Mouse (Mus musculus) megakaryocyte, adult 5-6 weeks (primary cell): Measurements from ENCODE around the gene Gab2. TPM values are rescaled to one million over a fixed set of nuclear protein-coding genes. Genes with fewer than 3 reads are reported as not detected.

ENCODE experiments used
- ATAC-seq: 2 replicates; pipeline ENCODE4 v1.8.0; 2016; ENCODE audit warnings: mild to moderate bottlenecking, inconsistent platforms; ENCODE audit not compliant: poor library complexity, severe bottlenecking
- total RNA-seq, 2 experiments: library from RNA; stranded (forward) in 1 of 2; stranded (reverse) in 1 of 2; fragments of 153-499, 151-499 nt in 1 of 2; fragments of 221-1000, 200-1000 nt in 1 of 2; gene quantifications; 2 replicates each; pipeline versions ENCODE4 v1.2.3 to v1.2.4; 2015 to 2017

Gab2 gene
- total RNA-seq, 2 experiments from 2014 or later = 21.6 to 22.6 TPM

DNA sequence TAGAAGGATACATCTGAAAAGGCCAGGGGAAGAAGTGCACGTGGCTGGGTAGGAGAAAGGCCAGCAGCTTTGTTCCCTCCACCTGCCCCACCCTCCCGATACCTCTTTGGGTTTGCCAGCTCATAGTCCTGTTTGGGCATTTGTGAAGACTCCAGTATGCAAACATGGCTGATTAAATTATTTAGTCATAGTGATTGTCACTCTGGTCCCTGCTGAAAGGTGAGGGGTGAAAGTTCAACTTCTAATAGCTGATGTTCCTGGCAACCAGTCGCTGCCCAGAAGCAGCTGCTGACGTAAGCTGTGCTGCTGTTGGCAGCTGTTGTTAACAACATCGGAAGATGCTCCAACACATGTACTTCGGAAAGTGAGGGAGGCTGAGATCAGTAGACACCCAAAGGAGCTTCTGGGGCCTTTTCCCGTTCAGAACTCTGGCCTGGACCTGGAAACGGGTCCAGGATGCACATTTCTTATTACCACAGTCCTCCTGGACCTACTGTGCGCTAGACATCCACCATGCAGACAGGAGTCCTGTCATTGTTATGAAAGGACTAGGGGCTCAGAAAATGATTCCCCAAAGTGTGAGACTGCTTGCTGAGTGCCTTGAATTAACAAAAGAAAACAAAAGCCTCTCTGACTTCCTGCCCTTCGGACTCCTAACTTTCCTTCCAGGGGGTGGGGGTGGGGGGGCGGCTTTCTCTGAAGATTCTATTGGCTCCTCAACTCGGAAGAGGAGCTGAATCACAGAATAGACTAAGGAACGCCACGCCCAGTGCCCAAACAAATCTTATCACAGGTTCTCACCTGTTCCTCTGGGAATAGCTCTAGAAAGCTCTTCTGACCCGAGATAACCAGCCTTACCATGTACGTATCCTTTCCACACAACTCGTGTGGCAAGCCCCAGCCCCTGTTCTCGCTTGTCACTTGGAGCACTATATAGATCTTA is 259.8 kb downstream of the Gab2 start:
- ATAC-seq = no peak

DNA sequence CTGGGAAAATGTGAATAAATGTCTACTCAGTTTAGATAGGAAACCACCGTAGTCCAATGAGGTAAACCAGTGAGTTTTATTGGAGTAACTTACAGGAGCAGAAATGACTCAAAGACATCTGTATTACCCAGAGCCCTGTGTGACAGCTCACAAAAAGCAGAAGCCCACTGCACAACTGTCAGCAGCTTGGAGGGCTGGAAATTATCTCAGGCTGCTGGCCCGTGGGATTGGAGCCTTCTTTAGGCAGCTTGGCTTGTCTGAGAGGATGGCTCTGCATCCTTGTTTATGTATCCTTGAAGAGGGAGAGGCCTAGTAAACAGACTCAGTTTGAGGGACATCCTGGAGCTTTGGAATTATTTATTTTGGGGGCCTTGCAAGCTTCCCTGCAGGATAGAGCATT is 261.6 kb downstream of the Gab2 start:
- no peak for ATAC-seq

DNA sequence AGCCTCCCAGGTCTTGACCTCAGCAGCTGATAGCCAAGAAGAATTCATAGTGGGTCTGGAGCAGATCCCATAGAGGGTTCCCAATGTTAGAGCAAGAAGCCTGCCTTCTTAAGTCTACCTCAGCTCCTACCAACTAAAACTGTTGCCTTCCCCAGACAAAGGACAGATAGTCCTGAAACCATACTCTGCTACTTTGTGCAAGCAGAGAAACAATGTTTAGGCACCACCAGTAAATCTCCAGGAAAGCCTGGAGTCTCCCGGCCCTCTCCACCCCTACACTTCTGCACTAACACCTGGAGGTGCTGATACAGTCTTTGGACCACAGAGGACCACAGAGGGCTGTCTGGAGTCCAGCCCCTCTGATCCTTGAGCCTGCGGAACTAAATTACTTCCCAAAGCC is 263.3 kb downstream of the Gab2 start:
- ATAC-seq = no peak

DNA sequence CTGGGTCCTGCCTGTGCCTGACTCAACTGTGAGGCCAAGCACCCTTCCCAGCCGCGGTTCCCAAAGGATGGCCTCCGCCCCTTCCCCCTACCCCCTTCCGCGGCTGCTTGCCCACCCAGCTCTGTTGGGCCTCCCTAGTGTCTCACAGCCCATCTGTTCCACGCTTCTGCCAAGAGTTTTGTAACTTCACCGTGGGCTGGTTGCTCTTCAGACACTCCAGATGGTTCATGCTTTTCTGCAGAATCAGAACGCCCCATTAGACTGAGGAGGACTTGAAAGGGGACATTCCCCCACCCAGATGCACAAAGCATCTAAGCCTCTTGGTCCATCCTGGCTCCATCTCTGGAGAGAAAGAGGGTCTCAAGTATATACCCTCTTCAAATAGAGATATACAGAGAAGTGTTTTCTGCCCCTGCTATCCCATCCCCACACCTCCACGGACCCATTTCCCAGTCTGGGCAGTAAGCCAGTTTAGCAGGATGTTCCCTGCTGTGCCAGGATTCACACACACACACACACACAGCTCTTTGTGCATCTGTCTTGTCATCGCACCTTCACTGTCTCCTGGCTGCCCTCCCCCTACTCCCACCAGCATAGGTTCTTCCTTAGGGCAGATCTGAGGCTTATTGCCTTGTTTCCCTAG is 264.0 kb downstream of the Gab2 start:
- ATAC-seq = no peak

DNA sequence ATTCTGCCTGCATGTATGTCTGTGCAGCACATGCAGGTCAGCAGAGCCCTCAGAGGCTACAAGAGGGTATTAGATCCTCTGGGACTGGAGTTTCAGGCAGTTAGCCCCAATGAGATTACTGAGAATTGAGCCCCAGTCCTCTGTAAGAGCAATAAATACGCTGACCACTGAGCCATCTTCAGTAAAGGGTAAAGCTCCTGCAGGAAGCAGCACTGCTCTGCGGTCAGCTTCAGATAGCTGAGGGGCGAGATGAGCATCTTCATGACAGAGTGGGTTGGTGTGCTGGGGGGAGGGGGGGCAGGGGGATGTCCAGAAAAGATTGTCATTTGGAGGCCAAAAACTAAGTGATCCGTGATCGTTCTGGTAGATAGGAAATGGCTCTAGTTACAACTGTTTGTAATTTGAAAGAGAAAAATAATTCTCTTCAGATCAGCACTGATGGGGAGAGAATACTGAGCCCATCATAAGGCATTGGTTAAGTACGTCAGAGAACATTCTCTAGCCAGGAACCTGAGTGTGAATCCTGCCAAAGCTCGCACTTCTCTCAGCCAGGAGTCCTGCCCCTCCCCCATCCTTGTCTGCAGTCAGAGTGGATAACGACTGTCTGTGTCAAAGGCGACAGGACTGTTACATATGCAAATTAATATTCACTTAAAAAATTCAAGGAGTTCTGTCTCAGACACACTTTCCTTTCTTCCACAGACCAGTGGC is 264.9 kb downstream of the Gab2 start:
- no peak for ATAC-seq

DNA sequence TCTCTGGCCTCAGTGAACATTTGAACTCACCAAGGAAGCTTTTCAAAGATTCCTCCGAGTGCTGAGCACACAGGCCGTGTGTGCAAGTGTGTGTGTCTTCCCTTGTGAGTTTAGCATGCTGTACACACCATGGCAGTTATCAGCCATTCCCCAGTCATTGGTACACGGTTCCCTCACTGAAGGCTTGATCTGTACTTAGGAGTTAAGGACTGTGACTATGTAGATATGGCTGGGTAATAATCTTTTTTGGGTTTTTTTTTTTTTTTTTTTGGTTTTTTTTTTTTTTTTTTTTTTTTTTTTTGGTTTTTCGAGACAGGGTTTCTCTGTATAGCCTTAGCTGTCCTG is 265.4 kb downstream of the Gab2 start:
- no peak for ATAC-seq

DNA sequence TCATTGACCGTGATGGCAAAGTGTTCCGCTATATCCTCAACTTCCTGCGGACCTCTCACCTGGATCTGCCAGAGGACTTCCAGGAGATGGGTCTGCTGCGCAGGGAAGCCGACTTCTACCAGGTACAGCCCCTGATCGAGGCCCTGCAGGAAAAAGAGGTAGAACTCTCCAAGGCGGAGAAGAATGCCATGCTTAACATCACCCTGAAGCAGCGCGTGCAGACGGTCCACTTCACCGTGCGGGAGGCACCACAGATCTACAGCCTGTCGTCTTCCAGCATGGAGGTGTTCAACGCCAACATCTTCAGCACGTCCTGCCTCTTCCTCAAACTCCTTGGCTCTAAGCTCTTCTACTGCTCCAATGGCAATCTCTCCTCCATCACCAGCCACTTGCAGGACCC is 266.1 kb downstream of the Gab2 start:
- no peak for ATAC-seq

DNA sequence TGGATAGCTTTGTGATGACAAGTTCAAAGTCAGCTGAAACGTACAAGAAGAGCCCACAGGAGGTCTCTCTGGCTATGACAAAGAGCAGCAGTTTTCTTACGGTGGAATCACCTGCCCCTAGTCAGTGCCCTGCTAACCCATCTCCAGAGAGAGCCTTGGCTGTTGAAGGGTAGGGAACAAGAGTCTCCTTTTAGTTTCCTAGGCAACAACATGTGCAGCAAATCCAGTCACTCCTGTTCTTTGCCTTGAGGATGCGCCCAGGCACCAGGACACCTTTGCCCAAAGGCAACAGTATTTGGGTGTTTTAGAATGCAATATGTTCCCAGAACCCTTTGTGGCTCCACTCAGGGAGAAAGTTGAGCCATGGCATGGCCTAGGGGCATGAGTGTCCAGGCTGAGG is 266.9 kb downstream of the Gab2 start:
- ATAC-seq = no peak

DNA sequence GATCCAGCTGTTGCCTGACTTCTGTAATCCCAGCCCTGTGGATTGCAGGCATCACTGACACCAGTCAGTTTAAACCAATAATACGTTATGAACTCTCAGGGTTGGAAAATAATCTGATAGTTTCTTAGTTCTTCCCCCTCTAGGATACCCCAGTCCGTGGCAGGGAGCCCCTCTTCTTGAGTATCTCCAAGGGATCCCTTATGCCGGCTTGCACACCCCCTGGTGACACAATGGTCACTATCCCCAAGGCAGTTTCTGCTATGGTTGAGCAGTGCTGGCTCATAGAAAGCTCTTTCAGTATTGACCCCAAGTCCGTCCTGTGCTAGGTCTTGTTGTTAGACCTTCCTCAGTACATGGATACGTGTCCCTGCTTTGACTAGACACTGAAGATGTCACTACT is 267.4 kb downstream of the Gab2 start:
- ATAC-seq = no peak

DNA sequence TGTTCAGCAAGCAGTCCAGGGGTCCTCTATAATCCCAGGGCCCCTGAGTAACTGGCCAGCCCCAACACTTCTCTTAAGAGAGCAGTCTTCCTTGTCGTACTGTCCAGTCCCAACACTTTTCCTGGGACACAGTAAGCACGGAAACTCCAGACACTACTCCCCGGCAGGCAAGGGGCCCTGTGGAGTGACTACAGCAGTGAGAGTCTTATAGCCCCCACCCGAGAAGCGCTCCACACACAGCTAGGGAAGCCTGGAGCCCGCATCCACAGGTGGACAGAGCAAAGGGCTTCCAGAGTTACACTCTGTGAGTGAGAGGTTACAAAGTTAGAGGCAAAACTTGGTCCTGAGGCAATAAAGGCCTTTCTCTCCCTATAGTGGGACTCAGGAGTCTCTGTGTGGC is 268.1 kb downstream of the Gab2 start:
- ATAC-seq = no peak

DNA sequence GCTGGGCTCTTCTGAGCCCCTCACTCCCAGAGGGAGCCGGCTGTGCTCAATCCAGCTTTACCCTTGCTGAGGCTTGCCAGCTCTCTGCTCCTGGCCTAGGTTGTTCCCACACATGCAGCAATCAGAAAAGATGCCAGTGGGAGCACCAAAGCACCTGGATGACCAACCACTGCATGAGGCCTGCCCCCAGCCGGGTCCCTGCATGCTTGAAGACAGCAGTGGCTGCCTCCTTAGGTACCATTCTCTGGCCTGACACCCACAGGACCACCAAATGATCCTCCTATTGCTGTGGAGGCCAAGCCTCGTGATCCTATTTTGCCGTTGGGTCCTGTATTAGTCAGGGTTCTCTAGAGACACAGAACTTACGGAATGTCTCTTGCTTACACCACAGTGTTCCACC is 269.5 kb downstream of the Gab2 start:
- ATAC-seq = no peak

DNA sequence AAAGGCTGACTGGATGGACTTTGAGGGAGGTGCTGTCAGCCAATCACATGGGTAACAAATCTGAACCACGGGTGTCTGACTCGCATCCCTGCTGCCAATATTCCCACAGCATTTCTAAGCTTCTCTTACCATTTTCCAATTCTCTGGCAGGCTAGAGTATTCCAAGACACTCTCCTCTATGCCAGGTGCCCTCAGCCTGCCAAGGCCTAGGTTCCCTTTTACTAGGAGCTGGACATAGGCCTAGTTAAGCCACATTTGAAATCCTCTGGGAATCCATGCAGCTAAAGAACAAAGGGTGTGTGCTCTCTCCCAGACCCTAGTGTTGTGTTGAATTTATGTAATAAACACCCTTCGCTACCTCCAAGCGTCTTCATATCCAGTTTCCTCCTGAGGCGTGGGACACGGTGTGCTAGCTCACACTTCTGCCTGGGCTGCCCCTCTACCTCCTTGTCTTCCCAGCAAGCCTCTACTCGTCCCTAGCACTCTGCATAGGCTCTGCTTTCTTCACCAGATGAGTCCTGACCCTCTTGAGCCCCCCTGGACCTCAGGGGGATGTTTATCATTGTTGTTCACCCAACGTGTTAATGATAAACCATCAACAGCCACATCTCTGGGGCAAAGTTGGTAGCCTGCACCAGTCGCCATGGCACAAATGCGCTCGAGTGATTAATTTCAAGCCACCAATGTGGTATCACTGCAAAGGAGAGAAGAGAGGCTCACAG is 270.6 kb downstream of the Gab2 start:
- no peak for ATAC-seq

DNA sequence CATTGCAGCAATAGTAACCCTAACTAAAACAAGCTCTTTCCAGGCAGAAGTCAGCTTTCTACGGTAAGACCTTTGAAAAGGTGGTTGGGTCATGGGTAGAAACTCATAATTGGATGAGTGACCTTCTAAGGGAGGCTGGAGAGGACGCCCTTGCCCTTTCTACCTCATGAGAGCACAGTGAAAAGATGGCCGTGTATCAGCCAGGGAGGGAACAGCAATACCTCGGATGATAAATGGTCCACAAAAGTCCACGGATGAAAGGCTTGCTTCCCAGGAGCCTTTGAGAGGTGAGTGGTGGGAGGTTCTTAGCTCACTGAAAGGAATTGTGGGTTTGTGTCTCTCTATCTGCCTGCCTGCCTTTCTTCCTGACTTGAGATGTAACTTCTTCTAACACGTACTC is 272.0 kb downstream of the Gab2 start:
- ATAC-seq = no peak

DNA sequence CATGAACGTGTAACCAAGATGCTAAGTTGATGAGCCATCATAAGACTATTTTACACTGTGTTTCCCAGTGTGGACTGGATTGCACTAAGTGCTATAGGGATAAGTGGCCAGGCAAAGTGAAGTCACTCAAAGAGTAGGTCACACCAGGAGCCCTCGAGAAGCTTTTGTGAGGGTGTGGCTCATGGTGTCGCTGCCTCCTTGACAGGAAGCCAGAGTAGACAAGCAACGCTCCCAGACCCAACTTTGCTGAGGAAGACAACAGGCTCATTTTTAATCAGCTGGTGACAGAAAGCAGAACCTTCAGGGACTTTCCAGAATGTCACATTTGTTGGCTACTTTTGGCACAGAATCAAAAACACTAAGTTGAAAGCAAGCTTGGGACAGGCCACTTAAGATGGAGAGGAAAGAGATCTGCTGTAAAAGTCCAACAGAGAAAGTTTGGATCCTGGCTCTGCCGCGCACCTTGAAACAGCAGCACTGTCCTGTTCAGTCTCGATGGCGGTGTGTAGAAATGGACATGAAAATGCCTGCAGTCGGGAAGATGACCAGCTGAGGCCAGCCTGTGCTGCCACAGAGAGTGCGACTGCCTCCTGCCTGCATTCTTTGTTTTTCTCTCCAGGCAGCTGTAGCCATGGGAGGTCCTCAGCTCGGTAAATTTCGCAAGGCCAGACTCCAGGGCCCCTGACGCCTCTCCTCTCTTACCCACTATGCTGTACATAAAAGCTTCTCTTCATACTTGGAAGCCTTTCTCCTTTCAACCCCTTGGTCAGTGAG is 273.9 kb downstream of the Gab2 start:
- peak; percentile 50 for ATAC-seq

DNA sequence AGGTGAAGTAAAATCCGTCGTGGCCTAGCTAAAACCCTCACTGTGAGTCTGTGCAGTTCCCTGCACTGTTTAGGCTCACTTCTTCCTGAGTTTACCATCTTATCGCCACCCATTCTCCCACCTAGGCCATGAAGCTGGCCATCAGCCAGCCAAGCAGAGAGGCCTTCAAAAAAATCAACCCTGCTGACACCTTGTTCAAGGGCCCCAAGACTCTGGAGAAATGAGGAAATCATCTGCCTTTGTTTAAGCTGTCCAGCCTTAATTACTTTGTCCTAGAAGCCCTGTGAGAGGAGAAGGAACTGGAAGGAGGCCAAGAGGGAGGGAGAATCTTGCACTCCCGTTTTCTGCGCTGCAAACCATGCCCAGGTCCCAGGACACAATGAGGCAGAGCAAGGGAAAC is 274.9 kb downstream of the Gab2 start:
- no peak for ATAC-seq

DNA sequence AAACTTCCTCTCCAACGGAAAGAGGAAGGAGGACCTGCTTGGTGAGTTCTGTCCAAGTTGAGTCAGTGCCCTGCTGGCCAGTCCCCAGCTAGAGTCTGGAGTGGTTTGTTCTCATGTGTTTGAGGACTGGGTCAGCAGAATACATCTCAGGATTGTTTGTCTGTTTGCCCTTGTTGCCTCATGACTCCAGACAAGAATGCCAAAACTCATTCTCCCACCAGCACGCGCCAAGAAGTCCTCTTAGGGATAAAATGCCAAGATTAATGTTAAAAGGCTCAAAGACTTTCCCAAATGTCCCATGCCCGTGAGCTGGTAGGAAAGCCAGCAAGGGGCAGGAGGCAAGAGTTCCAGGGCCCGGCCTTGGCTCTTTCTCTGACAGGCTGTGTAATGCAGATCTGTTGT is 275.5 kb downstream of the Gab2 start:
- ATAC-seq = peak; percentile 54; the same call in 1 of the 2 replicates

DNA sequence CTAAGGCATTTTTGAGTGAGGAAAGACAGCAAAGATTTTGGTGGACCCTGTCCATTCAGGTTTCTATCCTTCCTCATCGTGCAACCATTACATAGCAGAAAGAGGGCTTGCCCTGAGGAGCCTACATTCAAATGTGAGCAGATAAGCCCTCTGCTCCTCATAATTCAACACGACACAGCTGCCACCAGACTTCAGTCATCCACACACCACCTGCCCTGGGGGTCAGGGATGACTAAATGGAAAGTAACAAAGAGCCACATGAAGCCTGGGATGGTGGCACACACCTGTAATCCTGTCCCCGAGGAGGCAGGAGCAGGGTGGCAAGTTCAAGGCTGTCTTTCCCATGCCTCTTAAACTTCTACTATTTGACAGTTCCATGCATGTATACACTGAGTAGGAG is 276.5 kb downstream of the Gab2 start:
- ATAC-seq = no peak

DNA sequence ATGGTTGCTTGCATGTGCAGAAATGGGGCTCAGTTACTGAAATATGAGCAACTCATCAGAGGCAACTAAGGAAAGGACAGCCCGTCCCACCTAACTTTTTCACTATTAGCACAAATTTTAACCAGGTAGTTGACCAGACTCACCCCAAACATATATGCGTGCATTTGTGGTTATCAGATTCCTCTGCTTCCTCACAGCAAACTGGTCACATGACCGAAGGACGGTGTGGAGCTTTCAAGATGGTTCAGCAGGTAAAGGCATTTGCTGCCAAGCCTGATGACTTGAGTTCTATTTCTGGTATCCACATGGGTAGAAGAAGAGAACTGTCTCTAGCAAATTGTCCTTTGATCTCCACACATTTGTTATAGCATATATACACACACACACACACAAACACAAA is 277.0 kb downstream of the Gab2 start:
- no peak for ATAC-seq
